Mouse (Mus musculus) hindbrain, embryonic 14.5 days (tissue): ENCODE results near the gene Wnt9a. TPM values are rescaled to one million over a fixed set of nuclear protein-coding genes. Genes with fewer than 3 reads are reported as not detected.
"Not testable (repeated sequence)": the region's sequence is repeated elsewhere in the genome, so short reads cannot be mapped to it uniquely, and the experiment has no call there.

Experiments
- ATAC-seq: fragments of 200-750 bp; cut with Nextera tagmentation; 2 replicates; pipeline ENCODE4 v1.8.0; 2017; ENCODE audit warnings: moderate number of reproducible peaks, mild to moderate bottlenecking, moderate TSS enrichment, moderate library complexity; ENCODE audit not compliant: low FRiP score
- DNase-seq: peaks from one replicate; pipeline ENCODE4 v3.0.0-alpha.2; 2015; ENCODE audit warnings: low spot score
- H3K27ac ChIP-seq: fragments of 300-500 bp; sonication (generic); 2 replicates; pipeline ENCODE4 v1.5.1; 2014; ENCODE audit warnings: mild to moderate bottlenecking, moderate library complexity
- H3K27me3 ChIP-seq: fragments of 300-500 bp; sonication (generic); 2 replicates; pipeline ENCODE4 v1.6.1; 2014; ENCODE audit warnings: mild to moderate bottlenecking, low read length, mixed read lengths; ENCODE audit not compliant: control insufficient read depth, insufficient read depth
- H3K36me3 ChIP-seq: fragments of 300-500 bp; sonication (generic); replicated peaks from 2 replicates; pipeline ENCODE4 v1.6.1; 2014; ENCODE audit not compliant: control insufficient read depth, insufficient read depth
- H3K4me1 ChIP-seq: fragments of 300-500 bp; sonication (generic); replicated peaks from 2 replicates; pipeline ENCODE4 v1.6.1; 2014; ENCODE audit warnings: antibody characterized with exemption, low read length, mixed read lengths; ENCODE audit not compliant: control insufficient read depth, insufficient read depth
- H3K4me2 ChIP-seq: fragments of 300-500 bp; sonication (generic); replicated peaks from 2 replicates; pipeline ENCODE4 v1.6.1; 2014; ENCODE audit warnings: mild to moderate bottlenecking, moderate library complexity
- H3K4me3 ChIP-seq: fragments of 300-500 bp; sonication (generic); replicated peaks from 2 replicates; pipeline ENCODE4 v1.5.1; 2014; ENCODE audit warnings: mild to moderate bottlenecking, low read length
- H3K9ac ChIP-seq: fragments of 300-500 bp; sonication (generic); 2 replicates; pipeline ENCODE4 v1.6.1; 2014
- H3K9me3 ChIP-seq: fragments of 300-500 bp; sonication (generic); 2 replicates; pipeline ENCODE4 v1.6.1; 2016; ENCODE audit warnings: low read length; ENCODE audit not compliant: control insufficient read depth
- WGBS: fragments of 180-500 bp; shearing (Covaris S2); extraction: QIAGEN DNeasy Blood & Tissue Kit; methylation state at CpG from one replicate; pipeline ENCODE4 v1.1.7; 2014; 5-methylcytosine and 5-hydroxymethylcytosine counted together
- microRNA-seq: library from miRNA; unstranded; fragments of <30 nt; microRNA quantifications from one replicate; pipeline ENCODE4, GENCODE M21; 2016
- polyA plus RNA-seq: library from polyadenylated mRNA; unstranded; fragments of >200 nt; fragmentation: Nextera tagmentation; extraction: Ambion mirVana; gene quantifications from 2 replicates; pipeline ENCODE4 v1.2.1, GENCODE M21; 2014

The Wnt9a gene
- polyA plus RNA-seq, 1 experiment from 2014 or later = 2.1 TPM

DNA sequence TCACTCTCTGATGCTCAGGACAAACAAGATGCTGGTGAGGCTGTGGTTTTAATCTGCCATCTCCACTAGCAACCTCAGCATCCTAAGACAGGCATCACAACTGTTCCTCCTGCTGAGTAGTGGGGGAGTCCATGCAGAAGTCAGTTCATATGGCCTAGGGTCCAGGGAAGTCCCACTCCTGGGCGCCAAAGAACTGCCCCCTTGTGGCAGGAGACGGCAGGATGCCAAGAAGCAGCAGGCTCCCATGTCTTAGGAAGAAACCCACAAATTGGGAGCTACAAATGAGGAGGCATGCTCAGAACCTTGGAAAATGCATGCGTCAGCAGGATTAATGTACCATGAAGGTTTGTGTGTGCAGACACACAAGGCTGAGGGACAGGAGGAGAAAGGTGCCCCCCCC lies 59.9 kb downstream of the Wnt9a start:
- Histone ChIP-seq H3K9me3 (no peaks in the 10 kb centered on the region), H3K4me3 (no peak overlapping the region), H3K27ac (no peak overlapping the region), H3K4me2 (no peak overlapping the region), H3K4me1 (0 out of 2 replicates have a peak, but pooled peaks cover 8% of the 10 kb centered on the region), H3K27me3 (no peaks in the 10 kb centered on the region), H3K9ac (no peak overlapping the region), H3K36me3 (no peaks in the 10 kb centered on the region)
- no peak for DNase-seq
- WGBS = 24% methylated on average over 3 of the region's 3 CpGs
- ATAC-seq = no peak

DNA sequence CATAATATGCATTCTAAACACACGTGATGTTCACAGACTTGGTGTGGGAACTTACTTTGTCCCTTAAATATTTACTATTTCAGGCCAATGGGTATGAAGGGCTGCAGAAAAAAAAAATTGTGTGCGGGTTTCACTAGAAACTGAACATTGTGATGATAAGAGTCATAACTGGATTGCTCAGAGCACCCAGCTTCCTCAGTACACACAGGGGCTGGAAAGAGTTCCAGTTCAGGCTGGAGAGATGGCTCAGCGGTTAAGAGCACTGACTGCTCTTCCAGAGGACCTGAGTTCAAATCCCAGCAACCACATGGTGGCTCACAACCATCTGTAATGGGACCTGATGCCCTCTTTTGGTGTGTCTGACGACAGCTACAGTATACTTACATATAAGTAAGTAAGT lies 61.2 kb downstream of the Wnt9a start:
- H3K9me3 ChIP-seq, H3K4me2 ChIP-seq, H3K4me1 ChIP-seq, H3K9ac ChIP-seq, H3K4me3 ChIP-seq, H3K27ac ChIP-seq, H3K36me3 ChIP-seq, ATAC-seq, DNase-seq, H3K27me3 ChIP-seq: not testable (repeated sequence)
- WGBS = 78% methylated on average over 4 of the region's 4 CpGs

DNA sequence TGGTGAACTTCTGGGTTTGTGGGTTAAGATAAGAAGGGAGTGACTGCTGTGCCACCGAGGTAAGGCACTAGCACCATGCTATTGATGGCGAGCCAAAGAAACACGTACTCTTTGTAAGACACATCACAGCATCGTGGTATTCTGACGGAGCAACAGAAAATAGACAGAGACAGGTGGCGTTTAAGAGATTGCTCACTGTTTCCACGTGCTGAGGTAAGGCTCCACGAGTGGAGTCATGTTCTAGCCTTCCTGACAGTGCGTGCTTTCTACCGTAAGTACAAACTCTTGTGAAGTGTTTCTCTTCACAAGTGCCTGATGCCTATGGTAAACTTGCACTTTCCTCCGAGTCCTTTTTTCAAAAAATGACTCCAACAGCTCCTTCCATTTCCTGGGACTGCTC lies 63.1 kb downstream of the Wnt9a start:
- whole genome bisulfite sequencing = 83% methylated on average over 11 of the region's 11 CpGs
- Histone ChIP-seq H3K27me3 (no peaks in the 10 kb centered on the region), H3K27ac (no peak overlapping the region), H3K4me1 (0 out of 2 replicates have a peak, but pooled peaks cover 8% of the 10 kb centered on the region), H3K4me2 (no peak overlapping the region), H3K9ac (no peak overlapping the region), H3K9me3 (no peaks in the 10 kb centered on the region), H3K4me3 (no peak overlapping the region), H3K36me3 (no peaks in the 10 kb centered on the region)
- DNase-seq (no peak), ATAC-seq (no peak)

DNA sequence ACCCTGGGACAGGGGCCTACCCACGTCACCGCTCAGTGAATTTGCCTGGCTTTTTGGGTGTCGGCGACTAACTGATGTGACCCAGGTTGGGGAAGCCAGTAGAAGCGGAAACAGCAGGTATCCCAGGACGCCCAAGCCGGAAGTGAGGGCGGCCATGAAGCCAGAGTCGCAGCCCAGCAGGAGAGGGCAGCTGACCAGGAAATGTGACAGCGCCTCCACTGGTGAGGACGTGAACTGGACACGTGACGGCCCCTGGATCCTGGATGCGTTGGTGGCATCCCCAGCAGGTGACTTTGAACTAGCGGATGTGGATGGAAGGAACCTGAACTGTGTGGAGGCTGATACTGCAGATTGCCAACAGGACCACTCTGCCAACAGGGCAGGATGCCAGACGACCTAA lies 68.7 kb downstream of the Wnt9a start, which contains the start of gene Prss38:
Gene Prss38 (minus strand): TSS at position 183 of the 400 bp plus-strand sequence.
- ATAC-seq (no peak), DNase-seq (no peak)
- Histone ChIP-seq H3K4me2 (no peak within 1 kb of the TSS), H3K9me3 (no peaks in the 10 kb centered on the region), H3K27me3 (no peaks in the 10 kb centered on the region), H3K9ac (no peak within 1 kb of the TSS), H3K27ac (no peak within 1 kb of the TSS), H3K4me1 (no peaks in the 10 kb centered on the region), H3K36me3 (no peaks in the 10 kb centered on the region), H3K4me3 (no peak within 1 kb of the TSS)
- WGBS = 80% methylated on average over 16 of the region's 16 CpGs

DNA sequence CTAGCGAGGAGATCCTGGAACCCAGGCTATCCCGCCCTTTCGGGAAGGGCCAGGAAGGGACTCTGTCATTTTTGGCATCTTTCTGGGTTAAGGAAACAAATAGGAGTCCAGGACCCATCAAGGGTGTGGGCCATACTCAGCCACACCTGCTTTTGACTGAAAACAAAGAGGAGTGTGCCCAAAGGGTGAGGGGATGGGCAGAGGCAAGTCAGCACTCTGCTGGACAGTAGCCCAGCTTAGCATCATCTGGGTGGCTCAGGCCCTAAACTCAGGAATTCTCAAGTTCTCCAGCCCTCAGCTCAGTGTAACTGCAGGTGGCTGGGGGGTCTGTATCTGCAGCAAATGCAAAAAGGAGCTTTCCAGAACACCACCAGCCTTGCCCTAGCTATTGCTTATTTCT lies 71.3 kb downstream of the Wnt9a start:
- whole genome bisulfite sequencing = 90% methylated on average over 3 of the region's 3 CpGs
- ATAC-seq (no peak), DNase-seq (no peak)
- Histone ChIP-seq H3K27me3 (no peaks in the 10 kb centered on the region), H3K4me2 (no peak overlapping the region), H3K4me3 (no peak overlapping the region), H3K9ac (no peak overlapping the region), H3K9me3 (no peaks in the 10 kb centered on the region), H3K27ac (no peak overlapping the region), H3K36me3 (no peaks in the 10 kb centered on the region), H3K4me1 (no peaks in the 10 kb centered on the region)

DNA sequence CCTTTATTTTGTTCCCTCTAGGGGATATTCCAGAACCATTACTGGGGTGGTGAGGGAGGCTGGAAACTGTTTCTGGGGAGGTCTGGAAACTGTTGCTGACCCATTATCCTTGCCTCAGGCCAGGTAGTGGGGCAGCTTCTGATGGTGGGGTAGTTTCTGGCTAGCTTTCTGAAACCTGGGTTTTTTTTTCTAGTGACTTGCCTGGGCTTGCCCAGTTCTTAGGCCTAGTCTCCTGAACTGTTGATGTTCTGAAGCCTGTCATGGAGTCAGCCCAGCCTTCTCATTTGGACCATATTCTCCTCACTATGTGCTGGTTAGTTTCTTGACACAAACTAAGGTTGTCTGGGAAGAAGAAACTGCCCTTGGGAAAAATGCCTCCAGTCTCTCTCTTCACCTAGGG lies 72.8 kb downstream of the Wnt9a start:
- ATAC-seq = no peak

More for the DNA sequence above, 72.8 kb downstream of the Wnt9a start:
- Histone ChIP-seq H3K4me3 (no peak overlapping the region), H3K4me1 (no peaks in the 10 kb centered on the region), H3K36me3 (no peaks in the 10 kb centered on the region), H3K4me2 (no peak overlapping the region), H3K9me3 (no peaks in the 10 kb centered on the region), H3K27ac (no peak overlapping the region), H3K9ac (no peak overlapping the region), H3K27me3 (no peaks in the 10 kb centered on the region)
- no peak for DNase-seq

Small RNA genes lying within 50 kb of the gene (microRNA-seq; reads per million reads assigned to microRNA genes)
- gene Gm24756 = not detected

Other genes starting within 250 kb of the Wnt9a start
- gene Obscn, start 170.5 kb upstream of the Wnt9a start, polyA plus RNA-seq = 0.63 and 0.71 TPM in 2 replicates
- gene Iba57, start 143.2 kb upstream of the Wnt9a start, polyA plus RNA-seq = 3.4 and 3.7 TPM in 2 replicates
- 0.12 and 0.35 TPM in 2 replicates for gene Gjc2, start 123.7 kb upstream of the Wnt9a start, polyA plus RNA-seq
- gene Guk1, start 114.7 kb upstream of the Wnt9a start, polyA plus RNA-seq = 248 and 249 TPM in 2 replicates
- 88.2 and 98.7 TPM in 2 replicates for gene Mrpl55, start 104.4 kb upstream of the Wnt9a start, polyA plus RNA-seq
- gene 2310033P09Rik, start 98.6 kb upstream of the Wnt9a start, polyA plus RNA-seq = 21.4 and 25.0 TPM in 2 replicates
- 611 and 652 TPM in 2 replicates for gene Arf1, start 78.7 kb upstream of the Wnt9a start, polyA plus RNA-seq
- 0.40 and 0.43 TPM in 2 replicates for gene Wnt3a, start 16.2 kb upstream of the Wnt9a start, polyA plus RNA-seq
- not detected in 2 replicates for gene Prss38, start 68.7 kb downstream of the Wnt9a start, polyA plus RNA-seq
- gene Jmjd4, start 143.1 kb downstream of the Wnt9a start, polyA plus RNA-seq = 17.6 and 19.8 TPM in 2 replicates
- 622 and 648 TPM in 2 replicates for gene Snap47, start 144.3 kb downstream of the Wnt9a start, polyA plus RNA-seq
- 13.7 and 16.3 TPM in 2 replicates for gene Zfp867, start 165.5 kb downstream of the Wnt9a start, polyA plus RNA-seq
- 12.3 and 13.7 TPM in 2 replicates for gene Zkscan17, start 219.8 kb downstream of the Wnt9a start, polyA plus RNA-seq
- 0.10 and 0.11 TPM in 2 replicates for gene Nlrp3, start 234.6 kb downstream of the Wnt9a start, polyA plus RNA-seq